Mouse (Mus musculus): ENCODE data around the gene Gm19426. TPM values are rescaled to one million over a fixed set of nuclear protein-coding genes. Genes with fewer than 3 reads are reported as not detected.

The Gm19426 gene
- polyA plus RNA-seq, 1 experiment = 4.4 TPM

- H3K36me3 ChIP-seq (ENCODE audit: control insufficient read depth, insufficient read depth) = peaks cover 59% of the 10 kb centered on the region
- TF ChIP-seq MAX (IDR thresholded peaks at IDR 0.05) (no peak), CEBPB (IDR thresholded peaks at IDR 0.05; ENCODE audit: low read depth) (no peak), MYOD1 (IDR thresholded peaks at IDR 0.05; ENCODE audit: control insufficient read depth, insufficient read length, low read depth) (no peak), MYOG (IDR thresholded peaks at IDR 0.05; ENCODE audit: control insufficient read depth, extremely low read depth, insufficient read length) (no peak), FOSL1 (IDR thresholded peaks at IDR 0.05; ENCODE audit: insufficient read depth, low read length, poor library complexity, severe bottlenecking) (no peak), CTCF (IDR thresholded peaks at IDR 0.05; ENCODE audit: control insufficient read depth, insufficient read depth, insufficient read length) (no peak), USF1 (IDR thresholded peaks at IDR 0.05; ENCODE audit: low read depth) (no peak)
- H3K27me3 ChIP-seq (ENCODE audit: control insufficient read depth, insufficient read depth, insufficient read length) = no peaks in the 10 kb centered on the region
- peaks cover 71% of the 10 kb centered on the region for H3K79me3 ChIP-seq (ENCODE audit: low read depth)
- H3K4me3 ChIP-seq (ENCODE audit: insufficient read depth, poor library complexity, severe bottlenecking) = no peak overlapping the region
- no peak overlapping the region for H3ac ChIP-seq (ENCODE audit: control insufficient read depth, insufficient read length, low read depth)
- H3K79me2 ChIP-seq (ENCODE audit: control insufficient read depth, insufficient read depth) = peaks cover 100% of the 10 kb centered on the region
Measured at GRCm38 (mm10) chr2:84707523-84707922, 35.9 kb downstream of the Gm19426 start.

- Histone ChIP-seq H3ac (ENCODE audit: control insufficient read depth, insufficient read length, low read depth) (no peak overlapping the region), H3K27me3 (ENCODE audit: control insufficient read depth, insufficient read depth, insufficient read length) (no peaks in the 10 kb centered on the region), H3K79me2 (ENCODE audit: control insufficient read depth, insufficient read depth) (peaks cover 82% of the 10 kb centered on the region), H3K4me3 (ENCODE audit: insufficient read depth, poor library complexity, severe bottlenecking) (no peak overlapping the region), H3K79me3 (ENCODE audit: low read depth) (peaks cover 50% of the 10 kb centered on the region), H3K36me3 (ENCODE audit: control insufficient read depth, insufficient read depth) (peaks cover 62% of the 10 kb centered on the region)
- TF ChIP-seq MYOD1 (IDR thresholded peaks at IDR 0.05; ENCODE audit: control insufficient read depth, insufficient read length, low read depth) (no peak), FOSL1 (IDR thresholded peaks at IDR 0.05; ENCODE audit: insufficient read depth, low read length, poor library complexity, severe bottlenecking) (no peak), MAX (IDR thresholded peaks at IDR 0.05) (no peak), CEBPB (IDR thresholded peaks at IDR 0.05; ENCODE audit: low read depth) (no peak), CTCF (IDR thresholded peaks at IDR 0.05; ENCODE audit: control insufficient read depth, insufficient read depth, insufficient read length) (no peak), USF1 (IDR thresholded peaks at IDR 0.05; ENCODE audit: low read depth) (no peak), MYOG (IDR thresholded peaks at IDR 0.05; ENCODE audit: control insufficient read depth, extremely low read depth, insufficient read length) (no peak)
Measured at GRCm38 (mm10) chr2:84705295-84705694, 38.2 kb downstream of the Gm19426 start.

- Histone ChIP-seq H3K36me3 (ENCODE audit: control insufficient read depth, insufficient read depth) (peaks cover 60% of the 10 kb centered on the region), H3K79me3 (ENCODE audit: low read depth) (peaks cover 41% of the 10 kb centered on the region), H3K79me2 (ENCODE audit: control insufficient read depth, insufficient read depth) (peaks cover 73% of the 10 kb centered on the region), H3K4me3 (ENCODE audit: insufficient read depth, poor library complexity, severe bottlenecking) (no peak overlapping the region), H3K27me3 (ENCODE audit: control insufficient read depth, insufficient read depth, insufficient read length) (no peaks in the 10 kb centered on the region), H3ac (ENCODE audit: control insufficient read depth, insufficient read length, low read depth) (no peak overlapping the region)
- TF ChIP-seq MAX (IDR thresholded peaks at IDR 0.05) (no peak), MYOG (IDR thresholded peaks at IDR 0.05; ENCODE audit: control insufficient read depth, extremely low read depth, insufficient read length) (no peak), FOSL1 (IDR thresholded peaks at IDR 0.05; ENCODE audit: insufficient read depth, low read length, poor library complexity, severe bottlenecking) (no peak), USF1 (IDR thresholded peaks at IDR 0.05; ENCODE audit: low read depth) (no peak), CEBPB (IDR thresholded peaks at IDR 0.05; ENCODE audit: low read depth) (no peak), CTCF (IDR thresholded peaks at IDR 0.05; ENCODE audit: control insufficient read depth, insufficient read depth, insufficient read length) (no peak), MYOD1 (IDR thresholded peaks at IDR 0.05; ENCODE audit: control insufficient read depth, insufficient read length, low read depth) (no peak)
Measured at GRCm38 (mm10) chr2:84704329-84704728, 39.1 kb downstream of the Gm19426 start.

GRCm38 (mm10) chr2:84703497-84703896 is 40.0 kb downstream of the Gm19426 start:
- Histone ChIP-seq H3K36me3 (ENCODE audit: control insufficient read depth, insufficient read depth) (peaks cover 60% of the 10 kb centered on the region), H3K27me3 (ENCODE audit: control insufficient read depth, insufficient read depth, insufficient read length) (no peaks in the 10 kb centered on the region)
- no peak for TF ChIP-seq USF1 (IDR thresholded peaks at IDR 0.05; ENCODE audit: low read depth)
- TF ChIP-seq CTCF (IDR thresholded peaks at IDR 0.05; ENCODE audit: control insufficient read depth, insufficient read depth, insufficient read length) = no peak
- TF ChIP-seq FOSL1 (IDR thresholded peaks at IDR 0.05; ENCODE audit: insufficient read depth, low read length, poor library complexity, severe bottlenecking) = no peak
- TF ChIP-seq MAX (IDR thresholded peaks at IDR 0.05) = no peak
- no peak for TF ChIP-seq MYOD1 (IDR thresholded peaks at IDR 0.05; ENCODE audit: control insufficient read depth, insufficient read length, low read depth)
- TF ChIP-seq MYOG (IDR thresholded peaks at IDR 0.05; ENCODE audit: control insufficient read depth, extremely low read depth, insufficient read length) = no peak
- no peak for TF ChIP-seq CEBPB (IDR thresholded peaks at IDR 0.05; ENCODE audit: low read depth)

GRCm38 (mm10) chr2:84695007-84695695 is 48.3 kb downstream of the Gm19426 start:
- Histone ChIP-seq H3ac (ENCODE audit: control insufficient read depth, insufficient read length, low read depth) (no peak overlapping the region), H3K36me3 (ENCODE audit: control insufficient read depth, insufficient read depth) (peaks cover 83% of the 10 kb centered on the region), H3K79me3 (ENCODE audit: low read depth) (no peaks in the 10 kb centered on the region), H3K4me3 (ENCODE audit: insufficient read depth, poor library complexity, severe bottlenecking) (no peak overlapping the region), H3K79me2 (ENCODE audit: control insufficient read depth, insufficient read depth) (no peaks in the 10 kb centered on the region), H3K27me3 (ENCODE audit: control insufficient read depth, insufficient read depth, insufficient read length) (no peaks in the 10 kb centered on the region)
- TF ChIP-seq MYOG (IDR thresholded peaks at IDR 0.05; ENCODE audit: control insufficient read depth, extremely low read depth, insufficient read length) (no peak), FOSL1 (IDR thresholded peaks at IDR 0.05; ENCODE audit: insufficient read depth, low read length, poor library complexity, severe bottlenecking) (no peak), CTCF (IDR thresholded peaks at IDR 0.05; ENCODE audit: control insufficient read depth, insufficient read depth, insufficient read length) (no peak), MAX (IDR thresholded peaks at IDR 0.05) (no peak), USF1 (IDR thresholded peaks at IDR 0.05; ENCODE audit: low read depth) (no peak), MYOD1 (IDR thresholded peaks at IDR 0.05; ENCODE audit: control insufficient read depth, insufficient read length, low read depth) (no peak), CEBPB (IDR thresholded peaks at IDR 0.05; ENCODE audit: low read depth) (no peak)

More at GRCm38 (mm10) chr2:84703497-84703896, 40.0 kb downstream of the Gm19426 start:
- H3ac ChIP-seq (ENCODE audit: control insufficient read depth, insufficient read length, low read depth) = no peak overlapping the region
- peaks cover 33% of the 10 kb centered on the region for H3K79me3 ChIP-seq (ENCODE audit: low read depth)
- peaks cover 64% of the 10 kb centered on the region for H3K79me2 ChIP-seq (ENCODE audit: control insufficient read depth, insufficient read depth)
- no peak overlapping the region for H3K4me3 ChIP-seq (ENCODE audit: insufficient read depth, poor library complexity, severe bottlenecking)

Small RNA genes within 50 kb of the gene (microRNA-seq; reads per million reads assigned to microRNA genes)
- gene Mir130a (ENCODE audit: borderline microRNAs expressed) = 15,369 reads per million, percentile 97 among the genes with 10 or more reads in this experiment

Other genes starting within 250 kb of the Gm19426 start
- gene Ctnnd1, start 92.9 kb downstream of the Gm19426 start, polyA plus RNA-seq (2012; fragmentation: generic; extraction: Trizol) = 79.9 TPM
- gene Btbd18, start 84.6 kb downstream of the Gm19426 start, polyA plus RNA-seq (2012; fragmentation: generic; extraction: Trizol) = 0.08 TPM
- 355 TPM for gene Selenoh, start 72.9 kb downstream of the Gm19426 start, polyA plus RNA-seq (2012; fragmentation: generic; extraction: Trizol)
- gene Gm28635, start 65.6 kb downstream of the Gm19426 start, polyA plus RNA-seq (2012; fragmentation: generic; extraction: Trizol) = not detected
- 20.4 TPM for gene Med19, start 65.3 kb downstream of the Gm19426 start, polyA plus RNA-seq (2012; fragmentation: generic; extraction: Trizol)
- 90.0 TPM for gene Tmx2, start 64.5 kb downstream of the Gm19426 start, polyA plus RNA-seq (2012; fragmentation: generic; extraction: Trizol)
- gene Zdhhc5, start 28.5 kb downstream of the Gm19426 start, polyA plus RNA-seq (2012; fragmentation: generic; extraction: Trizol) = 35.4 TPM
- gene Clp1, start 16.3 kb downstream of the Gm19426 start, polyA plus RNA-seq (2012; fragmentation: generic; extraction: Trizol) = 13.9 TPM
- gene Ypel4, start 9.6 kb downstream of the Gm19426 start, polyA plus RNA-seq (2012; fragmentation: generic; extraction: Trizol) = 0.35 TPM
- 0.15 TPM for gene Serping1, start 31.8 kb upstream of the Gm19426 start, polyA plus RNA-seq (2012; fragmentation: generic; extraction: Trizol)
- gene Ube2l6, start 55.2 kb upstream of the Gm19426 start, polyA plus RNA-seq (2012; fragmentation: generic; extraction: Trizol) = 16.2 TPM
- 0.06 TPM for gene Smtnl1, start 79.0 kb upstream of the Gm19426 start, polyA plus RNA-seq (2012; fragmentation: generic; extraction: Trizol)
- gene Timm10, start 83.3 kb upstream of the Gm19426 start, polyA plus RNA-seq (2012; fragmentation: generic; extraction: Trizol) = 108 TPM
- 6.6 TPM for gene Slc43a1, start 95.2 kb upstream of the Gm19426 start, polyA plus RNA-seq (2012; fragmentation: generic; extraction: Trizol)
- gene Rtn4rl2, start 143.1 kb upstream of the Gm19426 start, polyA plus RNA-seq (2012; fragmentation: generic; extraction: Trizol) = 0.18 TPM
- gene Slc43a3, start 192.9 kb upstream of the Gm19426 start, polyA plus RNA-seq (2012; fragmentation: generic; extraction: Trizol) = 10.5 TPM
- gene Prg2, start 236.8 kb upstream of the Gm19426 start, polyA plus RNA-seq (2012; fragmentation: generic; extraction: Trizol) = not detected
- gene Prg3, start 244.6 kb upstream of the Gm19426 start, polyA plus RNA-seq (2012; fragmentation: generic; extraction: Trizol) = not detected